Mouse (Mus musculus) liver, embryonic 14.5 days (tissue): ENCODE results near the gene Hsdl2.

Experiments used
- CTCF ChIP-seq: IDR thresholded peaks from 2 replicates; pipeline ENCODE4 v1.5.1; 2016; ENCODE audit warnings: antibody characterized with exemption, low read depth, control low read depth
- EP300 ChIP-seq: IDR thresholded peaks from 2 replicates; pipeline ENCODE4 v1.6.1; 2016; ENCODE audit warnings: antibody characterized with exemption, low read depth

DNA sequence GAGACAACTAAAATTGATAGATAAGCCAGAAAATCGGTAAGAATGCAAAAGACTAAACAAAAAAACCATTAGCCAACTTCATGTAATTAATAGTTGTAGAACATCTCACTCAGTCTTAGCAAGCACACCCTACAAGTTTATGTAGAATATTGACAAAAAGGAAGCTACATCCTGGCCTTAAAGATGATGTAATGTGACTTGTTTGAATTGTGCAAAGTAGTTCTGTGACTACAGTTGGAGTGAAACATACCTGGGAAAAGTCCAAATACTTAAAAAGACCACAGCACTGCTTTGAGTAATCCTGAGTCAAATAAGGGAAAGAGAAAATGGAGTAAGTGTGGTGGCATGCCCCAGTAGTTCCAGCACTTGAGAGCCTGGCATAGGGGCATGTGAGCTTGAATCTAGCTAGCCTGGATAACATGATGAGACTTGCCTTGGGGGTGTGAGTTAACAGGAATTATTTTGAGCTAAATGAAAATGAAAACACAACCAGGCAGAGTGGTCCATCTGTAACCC is 70.9 kb downstream of the Hsdl2 start:
- TF ChIP-seq CTCF (no peak), EP300 (no peak)
